Mouse (Mus musculus) right cerebral cortex, adult 2 months (tissue): ENCODE measurements around the gene Nfix.

Source experiments
- DNase-seq, 2 experiments: peaks; one replicate each; pipeline ENCODE4 v3.0.0; 2021 to 2022; ENCODE audit warnings: low spot score in 2 of 2

Gene Nfix

GRCm38 (mm10) chr8:84767221-84767620, 32.9 kb downstream of the Nfix start:
- no peak for DNase-seq

GRCm38 (mm10) chr8:84766422-84766821, 33.7 kb downstream of the Nfix start:
- DNase-seq: no peak

GRCm38 (mm10) chr8:84765629-84766028, 34.5 kb downstream of the Nfix start:
- no peak for DNase-seq

GRCm38 (mm10) chr8:84764870-84765495, 35.2 kb downstream of the Nfix start:
- DNase-seq: no peak

- no peak for DNase-seq
Measured at GRCm38 (mm10) chr8:84764100-84764499, 36.0 kb downstream of the Nfix start.

GRCm38 (mm10) chr8:84760901-84761300, 39.2 kb downstream of the Nfix start:
- DNase-seq: no peak

- no peak for DNase-seq
Measured at GRCm38 (mm10) chr8:84760405-84760805, 39.7 kb downstream of the Nfix start.

DNA sequence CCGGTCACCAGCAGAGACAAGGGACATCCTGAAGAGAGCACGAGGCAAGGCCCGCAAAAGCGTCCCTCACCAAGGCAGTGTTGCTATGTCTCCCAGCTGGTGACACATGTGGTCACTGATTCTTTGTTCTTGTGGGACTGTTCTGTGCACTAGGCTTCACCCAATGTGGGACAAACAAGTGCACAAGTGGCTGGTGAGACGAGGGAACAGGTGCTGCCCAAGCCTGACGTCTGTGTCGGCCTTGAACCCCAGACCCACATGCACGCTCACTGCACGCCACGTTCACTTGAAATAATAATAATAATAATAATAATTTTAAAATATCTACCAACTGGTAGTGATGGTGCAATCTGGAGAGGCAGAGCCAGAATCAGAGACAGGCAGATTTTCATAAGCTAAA, 40.4 kb downstream of the Nfix start:
- no peak for DNase-seq

DNA sequence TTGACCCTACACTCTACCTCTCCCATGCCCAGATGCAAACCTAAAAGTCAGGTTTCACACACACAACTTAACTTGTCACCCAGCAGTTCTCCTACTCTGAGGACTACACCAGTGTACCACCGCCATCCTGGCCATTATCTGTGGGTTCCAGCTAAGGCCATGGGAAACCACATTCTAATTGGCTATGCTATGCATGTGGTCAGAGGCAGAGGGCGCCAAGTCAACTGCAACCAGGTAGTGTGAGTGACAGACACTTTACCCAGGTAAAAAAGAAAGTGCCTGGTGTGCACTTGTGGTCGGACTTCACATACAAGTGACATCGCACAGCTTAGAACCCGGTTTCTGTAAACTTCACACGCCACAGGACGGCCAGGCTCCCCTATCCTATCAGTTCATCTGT, 41.0 kb downstream of the Nfix start:
- DNase-seq: no peak

DNA sequence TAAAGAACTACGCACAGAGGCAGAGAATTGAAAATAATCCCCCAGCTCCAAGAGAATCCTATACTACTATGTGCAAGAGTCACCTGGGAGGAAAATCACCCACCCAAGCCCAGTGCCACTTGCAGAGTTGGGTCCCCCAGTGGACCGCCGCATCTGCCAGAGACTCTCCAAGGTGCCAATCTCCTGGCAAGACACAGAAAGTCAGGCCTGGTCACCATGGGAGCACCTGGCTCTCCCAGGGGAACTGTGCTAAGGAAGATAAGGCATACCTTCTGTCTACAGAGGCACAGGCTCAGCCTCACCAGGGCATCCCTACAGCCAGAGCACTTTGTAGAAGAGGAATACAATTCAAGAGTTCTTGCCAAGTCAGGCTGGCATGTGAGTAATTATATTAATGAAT, 41.8 kb downstream of the Nfix start:
- DNase-seq: no peak

- DNase-seq: no peak
Measured at GRCm38 (mm10) chr8:84757501-84757900, 42.6 kb downstream of the Nfix start.

GRCm38 (mm10) chr8:84752734-84753582, 47.2 kb downstream of the Nfix start:
- DNase-seq: no peak

DNA sequence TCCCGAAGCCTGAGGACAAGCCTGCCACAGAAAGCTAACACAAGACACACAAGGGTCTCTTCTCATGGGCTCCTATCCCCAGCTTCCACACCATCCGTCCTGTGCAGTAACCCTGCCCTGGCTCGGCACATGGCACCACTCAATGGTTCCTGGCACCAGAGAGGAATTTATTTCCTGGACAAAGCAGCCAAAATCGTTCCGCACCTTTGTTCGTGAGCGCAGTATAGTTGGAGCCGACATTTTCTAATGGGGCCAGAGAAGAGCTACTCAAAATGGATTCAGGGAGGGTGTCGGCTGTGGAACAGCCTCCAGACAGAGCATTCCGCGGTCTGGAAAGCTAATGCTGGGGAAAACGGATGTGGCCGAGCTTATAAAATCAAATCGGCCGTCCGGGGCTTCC, 50.6 kb downstream of the Nfix start:
- no peak for DNase-seq

DNA sequence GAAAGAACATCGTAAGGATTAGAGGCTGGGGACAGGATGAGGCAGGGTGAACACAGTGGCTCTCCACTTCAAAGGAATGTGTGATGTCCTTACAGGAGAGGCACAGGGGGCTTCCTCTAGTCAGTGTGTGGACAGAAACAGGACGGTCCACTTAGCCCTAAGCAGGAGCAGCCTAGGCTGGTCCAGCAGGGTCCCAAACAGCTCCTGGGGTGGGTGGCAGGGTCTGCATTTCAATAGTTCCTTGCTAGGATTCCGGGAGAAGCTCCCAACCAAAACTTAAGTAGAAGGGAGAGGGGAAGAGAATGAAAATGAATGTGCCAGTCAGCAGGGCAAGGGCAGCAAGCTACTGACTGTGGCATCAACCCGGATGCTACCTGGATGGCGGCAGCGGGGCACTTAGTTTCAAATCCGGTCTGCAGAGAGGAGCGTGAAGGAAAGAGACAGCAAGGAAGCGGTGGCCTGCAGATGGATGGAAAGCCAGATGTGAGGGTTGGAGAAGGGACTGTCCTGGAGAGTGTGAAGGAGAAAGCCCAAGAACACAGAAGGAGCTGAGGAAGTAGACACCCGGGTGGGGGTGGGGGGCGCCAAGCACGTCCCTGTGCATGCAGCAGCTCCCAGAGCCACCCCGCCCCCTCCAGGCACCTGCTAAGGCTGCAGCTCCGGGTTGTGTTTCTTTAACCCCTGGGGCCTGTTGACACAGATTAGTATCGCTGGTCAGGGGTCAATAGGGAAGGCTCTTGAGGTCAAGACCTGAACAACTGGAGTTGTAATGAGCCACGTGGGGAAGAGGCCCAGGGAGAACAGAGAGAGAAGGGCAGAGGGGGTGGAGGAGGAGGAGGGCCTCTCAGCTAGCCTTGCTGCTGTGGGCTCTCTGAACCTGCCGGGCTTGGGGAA, 54.9 kb downstream of the Nfix start:
- DNase-seq: no peak

DNA sequence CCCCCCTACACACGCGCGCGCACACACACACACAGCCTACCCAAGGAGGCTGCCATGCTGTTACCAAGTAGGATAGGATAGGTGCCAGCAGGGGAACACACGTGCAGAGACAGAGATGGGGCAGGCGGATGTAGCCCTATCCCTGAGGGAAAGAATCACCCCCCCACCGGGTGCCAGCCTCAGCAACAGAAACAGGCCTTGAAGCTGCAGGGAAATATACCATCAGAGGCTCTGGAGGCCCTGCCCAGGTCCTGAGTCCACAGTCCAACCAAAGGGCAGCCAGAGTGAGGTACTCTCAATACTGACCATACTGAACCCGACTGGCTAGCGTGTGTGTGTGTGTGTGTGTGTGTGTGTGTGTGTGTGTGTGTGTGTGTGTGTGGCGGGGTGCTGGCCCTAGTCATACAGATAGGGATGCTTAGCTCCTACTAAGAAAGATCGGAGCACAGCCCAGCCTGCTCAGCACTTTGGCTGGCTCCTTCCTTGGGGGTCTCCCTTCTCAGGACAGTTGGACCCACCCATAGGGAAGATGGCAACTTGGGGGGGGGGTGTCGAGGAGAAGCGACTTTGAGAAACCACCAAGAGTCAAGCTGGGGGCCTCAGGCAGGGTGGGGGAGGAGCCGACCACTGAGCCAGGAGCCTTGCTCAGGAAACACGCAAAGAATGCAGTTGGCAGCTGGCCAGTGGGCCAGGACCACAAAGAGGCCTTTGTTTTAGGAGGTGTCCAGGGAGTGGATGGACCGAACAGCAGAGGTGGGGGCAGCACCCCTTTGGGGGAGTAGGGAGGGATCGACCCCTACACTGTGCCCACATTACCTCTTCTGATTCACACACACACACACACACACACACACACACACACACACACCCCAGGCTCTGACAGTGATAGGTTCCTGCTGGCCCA, 56.4 kb downstream of the Nfix start:
- no peak for DNase-seq

GRCm38 (mm10) chr8:84743054-84743415, 57.1 kb downstream of the Nfix start:
- no peak for DNase-seq

DNA sequence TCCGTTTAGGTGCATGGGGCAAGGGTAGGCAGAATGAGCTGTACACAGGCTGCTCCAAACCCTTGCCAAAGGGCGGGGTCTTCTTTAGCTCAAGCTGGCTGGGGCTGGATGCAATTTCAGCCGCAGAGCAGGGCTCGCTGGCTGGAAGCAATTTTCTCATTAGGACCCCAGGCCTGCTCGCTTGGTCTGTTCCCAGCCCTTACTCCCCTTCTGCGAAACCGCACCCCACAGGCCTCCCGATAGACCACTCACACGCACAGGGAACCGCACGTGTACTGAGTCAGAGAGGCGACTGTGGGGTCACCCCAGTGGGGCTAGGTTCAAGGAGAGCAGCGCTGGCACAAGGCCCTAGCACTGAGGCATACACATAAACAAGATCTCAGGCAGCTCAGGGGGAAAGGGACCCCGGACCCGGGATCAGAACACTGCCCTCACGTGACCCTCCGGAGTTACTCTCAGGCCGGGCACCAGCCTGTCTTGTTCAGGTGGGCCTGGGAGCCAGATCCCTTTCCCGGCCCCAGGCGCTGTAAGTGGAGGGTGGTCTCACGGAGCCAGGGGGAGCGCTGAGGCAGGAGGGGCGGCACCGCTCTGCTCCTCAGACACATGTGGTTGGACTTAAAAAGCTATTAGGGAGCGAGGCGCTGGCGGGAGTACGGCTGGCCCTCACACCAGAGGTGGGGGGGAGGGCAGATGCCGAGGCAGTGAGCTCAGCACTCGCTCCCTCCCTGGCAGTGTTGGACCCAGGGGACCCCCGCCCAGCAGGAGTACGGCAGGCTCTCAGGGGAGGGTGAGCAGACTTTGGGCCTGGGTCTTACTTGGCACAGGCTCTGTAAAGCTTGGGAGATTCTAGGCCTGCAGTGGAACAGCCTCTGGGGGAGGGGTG, 57.7 kb downstream of the Nfix start:
- DNase-seq: no peak

DNA sequence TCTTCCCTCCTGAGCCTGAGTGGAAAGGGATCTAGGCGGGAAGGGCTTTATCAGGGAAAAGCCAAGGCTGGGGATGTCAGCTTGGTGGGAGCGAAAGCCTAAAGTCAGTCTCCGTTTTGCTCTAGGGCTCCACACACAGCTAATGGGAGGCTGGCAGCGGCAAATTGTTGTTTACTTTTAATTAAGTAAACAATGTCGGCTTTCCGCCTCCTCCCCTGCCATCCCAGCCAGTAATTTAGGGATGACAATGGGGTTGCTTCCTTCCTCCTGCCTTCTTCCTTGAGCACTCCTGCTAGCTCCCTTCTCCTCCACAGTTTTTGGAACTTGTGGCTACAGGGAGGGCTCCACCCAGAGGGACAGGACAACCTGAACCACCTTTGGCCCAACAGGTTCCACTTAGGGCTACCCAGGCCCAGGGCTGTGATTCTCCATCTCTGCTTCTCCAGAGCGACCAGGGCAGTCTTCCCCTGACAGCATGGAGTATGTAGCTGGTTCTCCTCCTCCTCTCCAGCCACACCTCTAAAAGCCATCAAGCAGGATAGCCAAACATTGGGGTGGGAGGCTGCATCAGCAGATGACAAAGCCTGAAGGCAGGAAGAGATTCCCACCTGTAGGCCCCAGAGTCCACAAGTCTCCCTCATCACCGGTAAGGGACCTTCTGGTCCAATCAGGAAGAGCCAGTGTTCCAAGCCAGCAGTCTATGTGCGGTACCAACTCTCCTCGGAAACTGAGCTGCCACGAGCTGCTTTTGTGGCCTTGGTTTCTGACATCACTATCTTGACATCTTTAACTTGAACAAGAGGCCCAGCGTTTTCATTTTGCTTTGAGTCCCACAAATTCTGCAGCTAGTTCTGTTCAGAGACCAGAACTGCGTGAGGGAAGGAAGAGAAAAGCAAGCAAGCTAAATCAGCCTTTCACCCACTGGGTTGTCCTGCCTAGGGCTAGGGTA, 59.0 kb downstream of the Nfix start:
- DNase-seq: no peak

DNA sequence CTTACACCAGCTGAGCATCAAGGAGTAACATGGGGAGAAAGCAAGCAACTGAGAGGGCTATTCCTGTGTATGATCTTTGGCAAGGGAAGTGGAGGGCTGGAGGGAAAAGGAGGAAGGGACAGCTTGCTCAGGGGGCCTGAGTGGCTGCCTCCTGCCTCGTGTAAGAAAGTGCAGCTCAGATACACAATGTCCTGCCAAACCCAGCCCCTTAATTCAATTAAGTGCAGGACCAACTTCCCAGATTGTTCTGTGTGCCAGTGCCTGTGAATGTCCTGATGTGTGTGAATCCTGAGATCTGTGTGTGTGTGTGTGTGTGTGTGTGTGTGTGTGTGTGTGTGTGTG, 60.8 kb downstream of the Nfix start:
- no peak for DNase-seq
